Mouse (Mus musculus) embryonic facial prominence, embryonic 15.5 days (tissue): ENCODE data around the gene Smg6. TPM values are rescaled to one million over a fixed set of nuclear protein-coding genes. Genes with fewer than 3 reads are reported as not detected.
A peak's percentile ranks its signal among the peaks of the same experiment; 100 is the strongest.

ENCODE experiments used
- ATAC-seq: fragments of 200-750 bp; cut with Nextera tagmentation; 2 replicates; pipeline ENCODE4 v1.8.0; 2017; ENCODE audit warnings: low read depth, moderate TSS enrichment; ENCODE audit not compliant: insufficient number of reproducible peaks, low FRiP score, low TSS enrichment
- H3K27ac ChIP-seq: fragments of 300-500 bp; sonication (generic); replicated peaks from 2 replicates; pipeline ENCODE4 v1.5.1; 2015; ENCODE audit warnings: mild to moderate bottlenecking, inconsistent platforms
- H3K27me3 ChIP-seq: fragments of 300-500 bp; sonication (generic); 2 replicates; pipeline ENCODE4 v1.6.1; 2015; ENCODE audit warnings: inconsistent platforms
- H3K36me3 ChIP-seq: fragments of 300-500 bp; sonication (generic); 2 replicates; pipeline ENCODE4 v1.6.1; 2015; ENCODE audit warnings: mild to moderate bottlenecking, inconsistent platforms
- H3K4me1 ChIP-seq: fragments of 300-500 bp; sonication (generic); 2 replicates; pipeline ENCODE4 v1.6.1; 2015; ENCODE audit warnings: inconsistent platforms
- H3K4me2 ChIP-seq: fragments of 300-500 bp; sonication (generic); replicated peaks from 2 replicates; pipeline ENCODE4 v1.6.1; 2015; ENCODE audit warnings: mild to moderate bottlenecking, inconsistent platforms
- H3K4me3 ChIP-seq: fragments of 300-500 bp; sonication (generic); replicated peaks from 2 replicates; pipeline ENCODE4 v1.5.1; 2015; ENCODE audit warnings: mild to moderate bottlenecking, inconsistent platforms
- H3K9ac ChIP-seq: fragments of 300-500 bp; sonication (generic); 2 replicates; pipeline ENCODE4 v1.6.1; 2015; ENCODE audit warnings: inconsistent platforms
- H3K9me3 ChIP-seq: fragments of 300-500 bp; sonication (generic); replicated peaks from 2 replicates; pipeline ENCODE4 v1.6.1; 2016; ENCODE audit warnings: inconsistent platforms
- WGBS: fragments of 180-500 bp; shearing (Covaris S2); methylation state at CpG from one replicate; pipeline ENCODE4 v1.1.7; 2015; 5-methylcytosine and 5-hydroxymethylcytosine counted together
- polyA plus RNA-seq: library from polyadenylated mRNA; unstranded; fragments of >200 nt; fragmentation: Nextera tagmentation; extraction: Ambion mirVana; gene quantifications from 2 replicates; pipeline ENCODE4 v1.2.1, GENCODE M21; 2015

Gene Smg6
- polyA plus RNA-seq, 1 experiment from 2014 or later = 18.1 TPM

DNA sequence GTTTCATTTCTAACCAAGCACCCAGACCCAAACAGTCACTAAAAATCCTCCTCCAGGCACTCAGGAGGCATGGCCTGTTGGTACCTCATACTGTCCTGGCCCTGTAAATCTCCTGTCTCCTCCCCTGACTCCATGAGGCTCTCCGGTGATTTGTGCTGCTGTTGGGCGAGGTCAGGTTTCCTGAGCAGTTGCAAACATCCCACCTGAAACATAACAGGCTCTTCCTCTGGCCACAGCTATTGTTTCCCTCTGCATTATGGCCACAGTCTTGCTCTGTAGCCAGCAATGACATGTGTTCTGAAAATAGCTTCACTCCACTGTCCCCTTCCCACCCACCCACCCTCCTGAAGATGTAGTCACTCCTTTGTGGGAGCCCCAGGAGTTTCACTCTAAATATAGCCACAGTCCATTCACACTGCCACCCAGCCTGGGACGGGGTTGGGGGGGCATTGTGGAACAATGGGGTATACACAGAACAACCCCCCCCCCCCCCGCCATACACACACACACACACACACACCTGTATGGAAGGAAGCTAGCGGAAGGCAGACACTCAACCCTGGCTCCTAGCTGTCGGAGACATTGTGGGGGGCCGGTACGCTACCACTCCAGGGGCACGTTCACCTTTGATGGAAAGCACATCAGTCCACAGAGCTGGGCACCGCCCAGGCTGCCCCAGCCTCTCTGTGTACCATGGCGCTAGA lies 222.9 kb downstream of the Smg6 start:
- H3K27ac ChIP-seq = peak overlapping the region; percentile 85
- no peak overlapping the region for H3K4me2 ChIP-seq
- ATAC-seq = no peak
- H3K27me3 ChIP-seq = no peaks in the 10 kb centered on the region
- H3K9ac ChIP-seq = no peak overlapping the region
- peaks cover 22% of the 10 kb centered on the region for H3K4me1 ChIP-seq
- H3K4me3 ChIP-seq = no peak overlapping the region
- peaks cover 39% of the 10 kb centered on the region for H3K36me3 ChIP-seq
- H3K9me3 ChIP-seq = no peaks in the 10 kb centered on the region
- WGBS = 84% methylated on average over 10 of the region's 11 CpGs

DNA sequence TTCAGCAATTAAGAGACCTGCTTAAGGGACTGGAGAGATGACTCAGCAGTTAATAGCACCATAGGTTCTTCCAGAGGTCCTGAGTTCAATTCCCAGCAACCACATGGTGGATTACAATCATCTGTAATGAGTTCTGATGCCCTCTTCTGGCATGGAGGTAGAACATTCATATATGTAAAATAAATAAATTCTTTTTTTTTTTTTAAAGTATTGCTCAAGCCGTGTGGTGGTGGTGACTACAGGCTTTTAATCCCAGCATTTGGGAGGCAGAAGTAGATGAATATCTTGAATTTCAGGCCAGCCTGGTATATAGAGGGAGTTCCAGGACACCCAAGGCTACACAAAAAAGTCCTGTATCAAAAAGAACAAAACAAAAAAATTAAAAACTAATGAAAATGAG lies 224.7 kb downstream of the Smg6 start:
- Histone ChIP-seq H3K27me3 (no peaks in the 10 kb centered on the region), H3K4me3 (no peak overlapping the region), H3K27ac (no peak overlapping the region), H3K4me2 (no peak overlapping the region), H3K36me3 (peaks cover 23% of the 10 kb centered on the region; the same call in 1 of the 2 replicates), H3K4me1 (peaks cover 22% of the 10 kb centered on the region), H3K9me3 (no peaks in the 10 kb centered on the region), H3K9ac (no peak overlapping the region)
- no peak for ATAC-seq
- 54% methylated on average over 1 of the region's 1 CpGs for WGBS

DNA sequence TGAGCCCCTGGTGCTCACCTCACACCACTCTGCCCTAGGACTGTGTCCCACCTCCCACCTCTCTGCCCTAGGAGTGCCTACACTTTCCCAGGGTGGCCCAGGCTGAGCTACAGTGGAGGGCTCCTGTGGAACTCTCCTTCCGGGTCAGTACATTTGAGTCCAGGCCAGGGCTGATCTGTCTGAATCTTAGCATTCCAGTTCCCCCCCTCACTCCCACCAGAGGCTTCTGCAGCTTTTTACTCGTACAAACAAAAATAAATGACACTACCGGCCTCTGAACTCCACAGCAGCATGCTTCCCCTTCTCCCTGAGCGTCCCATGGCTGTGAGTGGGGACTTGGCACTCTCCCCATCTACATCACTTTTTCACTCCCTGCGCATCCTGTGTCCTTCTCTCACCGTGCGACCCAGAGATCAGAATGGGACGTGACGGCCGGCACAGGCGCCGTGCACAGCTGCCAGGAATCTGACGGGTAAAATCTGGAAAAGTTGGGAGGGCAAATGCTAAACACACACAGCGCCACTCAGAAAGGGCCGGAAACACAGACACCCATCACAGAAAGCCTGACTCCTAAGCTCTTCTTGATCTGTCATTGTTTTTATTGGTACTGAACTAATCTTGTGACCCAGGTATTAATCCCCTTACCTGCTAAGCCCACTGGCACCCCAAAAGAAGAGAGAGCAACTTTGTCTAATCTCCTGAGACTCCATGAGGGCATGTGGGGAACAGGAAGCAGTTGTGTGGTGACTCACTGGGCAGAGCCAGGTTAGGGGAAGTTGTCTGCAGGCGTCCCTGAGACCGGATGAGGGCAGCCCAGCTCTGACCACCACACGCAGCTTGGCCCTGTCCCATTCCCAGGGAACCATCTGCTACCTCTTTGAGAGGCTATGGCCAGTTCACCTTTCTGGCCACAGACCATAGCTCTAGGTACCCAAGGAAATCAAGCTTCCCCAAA lies 227.3 kb downstream of the Smg6 start:
- ATAC-seq = no peak
- Histone ChIP-seq H3K4me3 (no peak overlapping the region), H3K27me3 (no peaks in the 10 kb centered on the region), H3K27ac (no peak overlapping the region), H3K4me2 (no peak overlapping the region), H3K9ac (no peak overlapping the region), H3K4me1 (peaks cover 22% of the 10 kb centered on the region), H3K9me3 (no peaks in the 10 kb centered on the region), H3K36me3 (peaks cover 23% of the 10 kb centered on the region; the same call in 1 of the 2 replicates)
- WGBS = 78% methylated on average over 18 of the region's 18 CpGs

DNA sequence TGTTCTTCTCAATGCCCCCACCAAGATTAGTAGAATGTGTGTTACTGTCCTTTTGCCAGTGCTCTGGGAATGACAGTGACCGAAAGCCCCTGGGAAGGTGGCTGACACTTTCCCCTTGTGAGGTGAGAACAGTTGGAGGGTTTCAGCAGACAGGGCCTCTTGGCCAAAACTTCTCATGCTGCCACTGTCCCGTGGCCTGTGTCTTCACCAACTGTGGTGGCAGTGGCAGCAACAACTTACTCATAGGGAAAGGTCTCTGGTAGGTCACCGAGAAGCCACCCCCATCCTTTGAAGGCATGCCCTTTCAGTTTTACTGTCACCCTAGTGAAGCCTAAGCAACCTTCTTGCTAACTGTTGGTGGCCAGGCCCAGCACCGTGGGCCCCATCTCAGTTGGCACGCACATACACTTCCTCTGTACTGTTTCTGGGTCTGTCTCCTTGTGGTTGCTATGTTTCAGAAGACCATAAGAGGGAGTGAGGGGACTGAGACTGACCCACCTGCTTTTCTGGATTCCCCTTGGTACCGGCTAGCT lies 228.5 kb downstream of the Smg6 start:
- WGBS = 70% methylated on average over 6 of the region's 6 CpGs
- H3K27ac ChIP-seq = no peak overlapping the region
- ATAC-seq = no peak

GRCm38 (mm10) chr11:75155985-75156384 lies 230.4 kb downstream of the Smg6 start:
- 58% methylated on average over 6 of the region's 6 CpGs for WGBS
- Histone ChIP-seq H3K9ac (no peak overlapping the region), H3K36me3 (peaks cover 22% of the 10 kb centered on the region), H3K4me2 (no peak overlapping the region), H3K27me3 (no peaks in the 10 kb centered on the region), H3K4me1 (peaks cover 25% of the 10 kb centered on the region), H3K9me3 (no peaks in the 10 kb centered on the region), H3K4me3 (no peak overlapping the region), H3K27ac (0 out of 2 replicates have a peak overlapping the region, but pooled peaks have one; percentile 17)
- ATAC-seq = no peak

More for the DNA sequence above, 228.5 kb downstream of the Smg6 start:
- Histone ChIP-seq H3K27me3 (no peaks in the 10 kb centered on the region), H3K9ac (no peak overlapping the region), H3K4me1 (peaks cover 25% of the 10 kb centered on the region), H3K36me3 (peaks cover 20% of the 10 kb centered on the region; the same call in 1 of the 2 replicates), H3K4me3 (no peak overlapping the region), H3K9me3 (no peaks in the 10 kb centered on the region), H3K4me2 (no peak overlapping the region)

DNA sequence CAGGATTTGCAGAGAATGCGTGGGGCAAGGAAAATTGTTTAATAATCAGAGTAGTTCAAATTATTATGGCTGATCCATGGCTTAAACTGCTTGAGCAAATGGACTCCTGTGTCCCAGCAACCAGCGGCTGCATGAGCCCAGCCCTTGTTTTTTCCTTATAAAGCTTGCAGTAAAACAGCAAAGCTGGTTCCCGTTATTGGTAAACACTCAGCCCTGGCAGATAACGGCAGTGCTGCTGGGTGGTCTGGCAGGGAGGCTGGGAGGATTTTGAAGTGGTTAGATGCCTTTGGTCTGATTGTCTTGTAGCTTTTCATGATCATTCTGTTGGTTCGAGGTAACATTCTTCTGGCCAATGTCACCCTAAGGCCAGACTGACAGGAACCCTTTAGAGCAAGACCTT lies 230.8 kb downstream of the Smg6 start:
- ATAC-seq = no peak
- no peaks in the 10 kb centered on the region for H3K27me3 ChIP-seq
- no peak overlapping the region for H3K4me2 ChIP-seq
- no peaks in the 10 kb centered on the region for H3K9me3 ChIP-seq
- no peak overlapping the region for H3K27ac ChIP-seq
- peaks cover 30% of the 10 kb centered on the region for H3K4me1 ChIP-seq
- WGBS = 30% methylated on average over 5 of the region's 5 CpGs
- no peak overlapping the region for H3K9ac ChIP-seq
- no peak overlapping the region for H3K4me3 ChIP-seq
- H3K36me3 ChIP-seq = peaks cover 21% of the 10 kb centered on the region

- no peak overlapping the region for H3K27ac ChIP-seq
- H3K36me3 ChIP-seq = peaks cover 25% of the 10 kb centered on the region
These were observed 231.4 kb downstream of the Smg6 start for GRCm38 (mm10) chr11:75157037-75157436.

DNA sequence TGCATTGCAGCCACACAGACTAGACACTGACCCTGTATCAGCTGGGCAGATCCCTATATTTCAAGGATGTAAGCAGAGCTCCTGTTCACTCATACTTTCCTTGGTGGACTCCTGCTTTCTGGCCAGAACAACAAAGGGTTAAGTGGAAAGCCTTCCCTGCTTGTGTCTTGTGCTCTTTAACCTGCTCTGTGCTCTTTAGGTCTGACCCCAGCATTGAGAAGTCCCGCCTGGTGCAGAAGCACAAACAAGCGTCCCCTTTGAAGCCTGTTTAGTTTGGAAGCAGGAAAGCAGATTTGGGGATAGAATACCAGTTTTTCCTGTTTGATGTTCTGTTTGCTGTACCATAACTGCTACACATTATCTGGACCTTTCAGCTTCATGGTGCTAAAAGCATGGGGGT lies 232.3 kb downstream of the Smg6 start:
- H3K27ac ChIP-seq = peak overlapping the region; percentile 23; the same call in 1 of the 2 replicates
- no peak overlapping the region for H3K4me2 ChIP-seq
- H3K36me3 ChIP-seq = peaks cover 29% of the 10 kb centered on the region
- WGBS = 41% methylated on average over 2 of the region's 2 CpGs
- no peak overlapping the region for H3K9ac ChIP-seq
- no peak for ATAC-seq
- peaks cover 34% of the 10 kb centered on the region for H3K4me1 ChIP-seq
- no peaks in the 10 kb centered on the region for H3K9me3 ChIP-seq
- H3K4me3 ChIP-seq = no peak overlapping the region
- no peaks in the 10 kb centered on the region for H3K27me3 ChIP-seq

More at GRCm38 (mm10) chr11:75157037-75157436, 231.4 kb downstream of the Smg6 start:
- no peak overlapping the region for H3K9ac ChIP-seq
- no peak overlapping the region for H3K4me3 ChIP-seq
- no peak for ATAC-seq
- 40% methylated on average over 4 of the region's 4 CpGs for WGBS
- H3K9me3 ChIP-seq = no peaks in the 10 kb centered on the region
- no peaks in the 10 kb centered on the region for H3K27me3 ChIP-seq
- peaks cover 34% of the 10 kb centered on the region for H3K4me1 ChIP-seq
- H3K4me2 ChIP-seq = no peak overlapping the region

- peaks cover 34% of the 10 kb centered on the region for H3K4me1 ChIP-seq
These were observed 232.8 kb downstream of the Smg6 start for GRCm38 (mm10) chr11:75158432-75158831.

GRCm38 (mm10) chr11:75159564-75159963 lies 233.9 kb downstream of the Smg6 start:
- Histone ChIP-seq H3K36me3 (peaks cover 44% of the 10 kb centered on the region), H3K4me3 (no peak overlapping the region), H3K27me3 (peaks cover 7% of the 10 kb centered on the region), H3K9ac (no peak overlapping the region), H3K9me3 (no peaks in the 10 kb centered on the region), H3K27ac (no peak overlapping the region), H3K4me1 (peaks cover 41% of the 10 kb centered on the region), H3K4me2 (no peak overlapping the region)
- WGBS = 64% methylated on average over 2 of the region's 2 CpGs
- ATAC-seq = no peak

More at GRCm38 (mm10) chr11:75158432-75158831, 232.8 kb downstream of the Smg6 start:
- Histone ChIP-seq H3K4me2 (no peak overlapping the region), H3K27ac (peak overlapping the region; percentile 23; the same call in 1 of the 2 replicates), H3K9ac (no peak overlapping the region), H3K36me3 (peaks cover 34% of the 10 kb centered on the region), H3K4me3 (no peak overlapping the region), H3K9me3 (no peaks in the 10 kb centered on the region), H3K27me3 (no peaks in the 10 kb centered on the region)
- no peak for ATAC-seq
- 82% methylated on average over 14 of the region's 14 CpGs for WGBS

DNA sequence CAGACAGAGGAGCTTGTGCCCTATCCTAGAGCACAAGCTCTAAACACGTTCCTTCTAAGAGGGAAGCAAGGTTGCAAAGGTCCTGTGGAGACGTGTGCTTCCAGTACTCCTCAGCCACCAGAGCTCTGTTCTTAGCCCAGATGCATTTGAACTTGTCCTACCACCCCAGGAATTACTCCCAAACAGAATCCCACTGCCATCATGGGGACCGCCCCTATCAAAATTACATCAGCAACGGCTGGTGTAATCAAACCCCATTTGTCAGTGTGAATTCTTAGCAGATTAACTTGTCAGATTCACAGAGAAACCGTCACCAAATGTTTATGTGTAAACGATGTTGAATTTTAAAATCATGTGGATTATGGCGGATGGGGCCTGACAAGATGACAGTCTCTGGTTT lies 235.3 kb downstream of the Smg6 start:
- no peak for ATAC-seq
- peaks cover 55% of the 10 kb centered on the region for H3K4me1 ChIP-seq
- peak overlapping the region; percentile 55; the same call in 1 of the 2 replicates for H3K27ac ChIP-seq
- peaks cover 21% of the 10 kb centered on the region for H3K27me3 ChIP-seq
- H3K36me3 ChIP-seq = peaks cover 48% of the 10 kb centered on the region
- H3K4me2 ChIP-seq = no peak overlapping the region
- no peak overlapping the region for H3K4me3 ChIP-seq
- 60% methylated on average over 7 of the region's 7 CpGs for WGBS
- H3K9ac ChIP-seq = no peak overlapping the region
- H3K9me3 ChIP-seq = no peaks in the 10 kb centered on the region
